Mouse (Mus musculus) heart, embryonic 15.5 days (tissue): ENCODE measurements at regions not wholly inside any gene's neighbourhood (a gene's known extent, or its start where the extent isn't known, plus 50 kb on each side); places are given as distances from the start of the nearest gene placed in this dataset.

Experiments used
- ATAC-seq: fragments of 200-750 bp; cut with Nextera tagmentation; replicated peaks from 2 replicates; pipeline ENCODE4 v1.8.0; 2017; ENCODE audit warnings: low read depth, moderate TSS enrichment; ENCODE audit not compliant: insufficient number of reproducible peaks, insufficient read depth, low FRiP score
- H3K27ac ChIP-seq: fragments of 300-500 bp; sonication (generic); 2 replicates; pipeline ENCODE4 v1.5.1; 2015; ENCODE audit warnings: mild to moderate bottlenecking, inconsistent platforms
- H3K27me3 ChIP-seq: fragments of 300-500 bp; sonication (generic); 2 replicates; pipeline ENCODE4 v1.6.1; 2015; ENCODE audit warnings: inconsistent platforms
- H3K36me3 ChIP-seq: fragments of 300-500 bp; sonication (generic); 2 replicates; pipeline ENCODE4 v1.6.1; 2015; ENCODE audit warnings: mild to moderate bottlenecking, inconsistent platforms
- H3K4me1 ChIP-seq: fragments of 300-500 bp; sonication (generic); replicated peaks from 2 replicates; pipeline ENCODE4 v1.6.1; 2015; ENCODE audit warnings: inconsistent platforms
- H3K4me2 ChIP-seq: fragments of 300-500 bp; sonication (generic); 2 replicates; pipeline ENCODE4 v1.6.1; 2015; ENCODE audit warnings: inconsistent platforms, mild to moderate bottlenecking, moderate library complexity
- H3K4me3 ChIP-seq: fragments of 300-500 bp; sonication (generic); 2 replicates; pipeline ENCODE4 v1.5.1; 2015; ENCODE audit warnings: mild to moderate bottlenecking, inconsistent platforms
- H3K9ac ChIP-seq: fragments of 300-500 bp; sonication (generic); 2 replicates; pipeline ENCODE4 v1.6.1; 2015; ENCODE audit warnings: mild to moderate bottlenecking, inconsistent platforms
- H3K9me3 ChIP-seq: fragments of 300-500 bp; sonication (generic); replicated peaks from 2 replicates; pipeline ENCODE4 v1.6.1; 2016; ENCODE audit warnings: inconsistent platforms
- WGBS: fragments of 180-500 bp; shearing (Covaris S2); methylation state at CpG from one replicate; pipeline ENCODE4 v1.1.7; 2015; ENCODE audit warnings: mixed read lengths; 5-methylcytosine and 5-hydroxymethylcytosine counted together

DNA sequence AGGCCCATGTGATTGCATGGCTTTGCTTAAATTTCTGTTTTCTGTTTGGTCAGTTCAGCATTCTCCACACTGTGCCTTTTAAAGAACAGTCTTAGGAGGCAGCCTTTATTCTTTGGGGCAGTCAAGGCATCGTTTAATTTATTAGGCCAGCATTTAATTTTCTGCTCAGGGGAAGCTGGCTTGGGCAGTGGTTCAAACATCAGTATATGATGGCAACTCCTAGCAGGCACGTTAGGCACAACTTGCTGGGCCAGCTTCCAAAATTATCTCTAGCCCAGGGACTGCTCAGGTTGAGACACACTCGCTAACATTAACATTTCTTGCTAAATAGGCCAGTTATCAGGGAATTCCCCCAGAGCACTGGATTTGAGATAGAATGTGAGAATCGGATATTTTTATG, 333.9 kb upstream of the Nr2f2 start:
- Histone ChIP-seq H3K9ac (no peak overlapping the region), H3K27me3 (no peaks in the 10 kb centered on the region), H3K36me3 (no peaks in the 10 kb centered on the region), H3K4me1 (no peaks in the 10 kb centered on the region), H3K4me3 (no peak overlapping the region), H3K9me3 (no peaks in the 10 kb centered on the region), H3K27ac (no peak overlapping the region), H3K4me2 (no peak overlapping the region)
- no peak for ATAC-seq
- 68% methylated on average over 4 of the region's 4 CpGs for WGBS

DNA sequence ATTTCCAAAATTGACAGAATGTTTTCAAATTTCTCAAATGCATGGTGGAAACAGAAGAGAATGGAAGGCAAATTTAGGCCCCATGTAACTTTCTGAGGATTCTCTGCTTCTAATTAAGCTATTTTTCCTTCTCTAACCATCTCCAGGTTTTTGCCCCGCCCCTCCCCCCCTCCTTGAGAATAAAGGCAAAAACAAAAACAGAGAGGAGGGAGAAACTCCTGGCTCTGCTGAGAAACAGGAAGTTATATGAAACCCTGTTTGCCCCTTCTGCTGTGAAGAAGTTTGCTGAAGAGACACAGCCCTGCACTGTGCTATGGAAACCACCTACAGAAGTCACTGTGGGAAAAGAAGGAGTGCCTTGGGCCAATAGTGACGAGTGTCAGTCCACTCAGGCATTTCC, 332.9 kb upstream of the Nr2f2 start:
- Histone ChIP-seq H3K36me3 (no peaks in the 10 kb centered on the region), H3K27me3 (no peaks in the 10 kb centered on the region), H3K27ac (no peak overlapping the region), H3K4me1 (no peaks in the 10 kb centered on the region), H3K4me3 (no peak overlapping the region), H3K9ac (no peak overlapping the region), H3K9me3 (no peaks in the 10 kb centered on the region), H3K4me2 (no peak overlapping the region)
- WGBS: 51% methylated on average over 2 of the region's 2 CpGs
- no peak for ATAC-seq

- Histone ChIP-seq H3K9ac (no peak overlapping the region), H3K4me1 (no peaks in the 10 kb centered on the region), H3K4me2 (no peak overlapping the region), H3K27me3 (no peaks in the 10 kb centered on the region), H3K36me3 (no peaks in the 10 kb centered on the region), H3K27ac (no peak overlapping the region), H3K4me3 (no peak overlapping the region), H3K9me3 (no peaks in the 10 kb centered on the region)
- no peak for ATAC-seq
- 72% methylated on average over 2 of the region's 2 CpGs for WGBS
These were observed 332.5 kb upstream of the Nr2f2 start for GRCm38 (mm10) chr7:70698986-70699385.

DNA sequence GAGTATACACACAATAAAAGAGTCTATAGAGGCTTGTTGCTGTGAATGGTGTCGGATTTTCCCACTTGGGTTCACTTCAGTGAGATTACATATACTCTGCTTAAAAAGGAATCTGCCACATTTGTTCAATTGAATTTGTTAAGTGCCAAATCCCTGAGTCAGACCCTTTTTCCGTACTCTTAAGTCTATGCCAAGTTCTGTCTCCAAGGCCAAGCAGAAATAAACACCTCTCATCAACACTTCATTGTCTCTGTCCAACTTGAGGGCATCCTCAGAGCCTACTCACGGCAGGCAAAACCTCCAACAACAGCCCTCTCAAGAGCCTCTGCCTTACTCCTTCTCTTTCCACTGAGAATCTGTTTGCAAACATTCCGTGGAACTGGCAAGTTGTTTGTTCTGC, 325.6 kb upstream of the Nr2f2 start:
- H3K9me3 ChIP-seq: no peaks in the 10 kb centered on the region
- no peak for ATAC-seq
- H3K4me3 ChIP-seq: no peak overlapping the region
- no peaks in the 10 kb centered on the region for H3K36me3 ChIP-seq
- no peaks in the 10 kb centered on the region for H3K4me1 ChIP-seq
- no peak overlapping the region for H3K27ac ChIP-seq
- no peak overlapping the region for H3K4me2 ChIP-seq
- 62% methylated on average over 4 of the region's 4 CpGs for WGBS
- H3K27me3 ChIP-seq: no peaks in the 10 kb centered on the region
- no peak overlapping the region for H3K9ac ChIP-seq

- Histone ChIP-seq H3K9ac (no peak overlapping the region), H3K4me3 (no peak overlapping the region), H3K4me2 (no peak overlapping the region), H3K9me3 (no peaks in the 10 kb centered on the region), H3K4me1 (no peaks in the 10 kb centered on the region), H3K36me3 (no peaks in the 10 kb centered on the region), H3K27ac (no peak overlapping the region), H3K27me3 (no peaks in the 10 kb centered on the region)
- WGBS: 72% methylated on average over 7 of the region's 7 CpGs
- ATAC-seq: no peak
These were observed 324.3 kb upstream of the Nr2f2 start for GRCm38 (mm10) chr7:70690845-70691244.

GRCm38 (mm10) chr7:70669065-70669464, 302.5 kb upstream of the Nr2f2 start:
- no peak for ATAC-seq
- H3K4me1 ChIP-seq: no peaks in the 10 kb centered on the region
- H3K36me3 ChIP-seq: no peaks in the 10 kb centered on the region
- H3K9ac ChIP-seq: no peak overlapping the region
- no peak overlapping the region for H3K4me2 ChIP-seq
- H3K4me3 ChIP-seq: no peak overlapping the region
- H3K27me3 ChIP-seq: no peaks in the 10 kb centered on the region
- no peak overlapping the region for H3K27ac ChIP-seq
- 73% methylated on average over 2 of the region's 2 CpGs for WGBS
- no peaks in the 10 kb centered on the region for H3K9me3 ChIP-seq

GRCm38 (mm10) chr7:70660162-70660561, 293.6 kb upstream of the Nr2f2 start:
- H3K4me3 ChIP-seq: no peak overlapping the region
- WGBS: 78% methylated on average over 5 of the region's 5 CpGs

GRCm38 (mm10) chr7:70649760-70650377, 283.3 kb upstream of the Nr2f2 start:
- Histone ChIP-seq H3K27me3 (no peaks in the 10 kb centered on the region), H3K27ac (no peak overlapping the region), H3K4me3 (no peak overlapping the region), H3K4me1 (no peaks in the 10 kb centered on the region), H3K36me3 (no peaks in the 10 kb centered on the region), H3K9me3 (no peaks in the 10 kb centered on the region), H3K4me2 (no peak overlapping the region), H3K9ac (no peak overlapping the region)
- ATAC-seq: no peak
- WGBS: 59% methylated on average over 8 of the region's 8 CpGs

More at GRCm38 (mm10) chr7:70660162-70660561, 293.6 kb upstream of the Nr2f2 start:
- no peak for ATAC-seq
- Histone ChIP-seq H3K4me1 (no peaks in the 10 kb centered on the region), H3K27ac (no peak overlapping the region), H3K9me3 (no peaks in the 10 kb centered on the region), H3K27me3 (no peaks in the 10 kb centered on the region), H3K4me2 (no peak overlapping the region), H3K36me3 (no peaks in the 10 kb centered on the region), H3K9ac (no peak overlapping the region)

- no peaks in the 10 kb centered on the region for H3K9me3 ChIP-seq
- no peak overlapping the region for H3K4me3 ChIP-seq
- H3K4me1 ChIP-seq: no peaks in the 10 kb centered on the region
- ATAC-seq: no peak
- H3K36me3 ChIP-seq: no peaks in the 10 kb centered on the region
- no peak overlapping the region for H3K27ac ChIP-seq
- WGBS: 87% methylated on average over 2 of the region's 2 CpGs
- H3K27me3 ChIP-seq: no peaks in the 10 kb centered on the region
- H3K9ac ChIP-seq: no peak overlapping the region
- no peak overlapping the region for H3K4me2 ChIP-seq
These were observed 280.3 kb upstream of the Nr2f2 start for GRCm38 (mm10) chr7:70646801-70647200.

DNA sequence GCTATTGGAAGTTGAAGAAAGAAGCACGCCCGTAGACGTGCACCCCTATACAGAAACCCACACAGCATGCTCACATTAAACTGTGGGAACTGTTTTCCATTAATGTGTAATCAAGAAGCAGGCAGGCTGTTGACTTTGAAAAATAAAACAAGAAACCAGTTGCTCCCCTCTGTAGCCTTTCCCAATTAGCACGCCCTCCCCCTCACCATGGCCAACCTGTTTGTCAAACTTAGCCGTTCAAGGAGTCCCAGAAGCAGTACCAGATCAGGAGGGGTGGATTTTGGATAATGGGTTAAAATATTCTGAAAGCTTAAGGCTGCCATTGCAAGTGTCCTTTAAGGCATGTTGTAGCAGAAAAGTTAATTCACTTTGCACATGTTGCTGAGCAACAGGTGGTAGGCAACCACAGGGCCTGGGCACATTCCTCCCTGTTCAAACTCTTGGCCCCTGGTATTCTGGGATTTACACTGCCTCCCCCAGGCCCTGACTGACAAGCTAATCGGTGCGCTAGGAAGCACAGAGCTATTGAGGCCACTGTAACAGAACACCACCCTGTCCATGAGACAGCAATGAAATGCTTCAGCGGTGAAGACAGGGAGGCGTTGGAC, 277.3 kb upstream of the Nr2f2 start:
- Histone ChIP-seq H3K4me1 (no peaks in the 10 kb centered on the region), H3K27ac (no peak overlapping the region), H3K9me3 (no peaks in the 10 kb centered on the region), H3K36me3 (no peaks in the 10 kb centered on the region), H3K9ac (no peak overlapping the region), H3K27me3 (no peaks in the 10 kb centered on the region), H3K4me3 (no peak overlapping the region), H3K4me2 (no peak overlapping the region)
- 52% methylated on average over 9 of the region's 9 CpGs for WGBS
- ATAC-seq: peak; percentile 27

DNA sequence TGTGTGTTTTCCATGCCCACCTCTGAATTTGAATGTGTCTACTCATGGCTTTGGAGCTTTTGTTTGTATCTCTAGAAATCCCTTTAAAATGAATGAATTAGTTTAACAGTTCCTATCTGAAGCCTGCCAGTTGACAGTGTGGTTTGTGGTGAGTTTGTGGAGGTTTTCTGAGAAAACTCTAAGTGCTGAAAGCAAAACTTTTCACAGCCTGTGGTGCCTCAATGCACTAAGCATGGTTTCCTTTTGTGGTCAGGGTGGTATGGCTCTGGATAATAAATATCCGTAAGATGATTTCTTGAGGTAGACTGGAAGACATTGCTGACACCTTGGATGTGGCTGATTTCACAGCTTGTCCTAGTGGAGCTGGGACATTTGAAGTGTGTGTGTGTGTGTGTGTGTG, 276.5 kb upstream of the Nr2f2 start:
- Histone ChIP-seq H3K27ac (no peak overlapping the region), H3K4me1 (no peaks in the 10 kb centered on the region), H3K27me3 (no peaks in the 10 kb centered on the region), H3K36me3 (no peaks in the 10 kb centered on the region), H3K9me3 (no peaks in the 10 kb centered on the region), H3K4me2 (no peak overlapping the region), H3K4me3 (no peak overlapping the region), H3K9ac (no peak overlapping the region)
- ATAC-seq: no peak
- WGBS: 75% methylated on average over 1 of the region's 1 CpGs

DNA sequence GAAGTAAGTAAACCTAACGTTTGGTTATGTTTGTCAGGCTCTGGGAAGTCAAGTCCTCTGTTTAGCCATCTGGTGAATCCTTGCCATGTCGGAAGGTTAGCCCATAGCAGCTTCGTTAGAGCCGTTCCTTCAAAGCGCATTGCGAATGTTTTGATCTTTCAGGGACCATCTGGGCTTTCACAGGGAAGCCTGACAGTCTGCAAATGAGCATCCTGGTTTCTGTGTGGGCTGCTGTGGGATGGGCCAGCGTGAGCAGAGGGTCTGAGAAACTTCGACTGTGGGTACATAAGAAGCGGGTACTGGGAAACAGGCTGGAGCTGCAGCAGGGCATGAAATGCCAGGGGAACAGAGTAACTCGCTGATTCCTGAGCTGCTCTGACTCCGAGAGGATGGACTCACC, 274.7 kb upstream of the Nr2f2 start:
- Histone ChIP-seq H3K27ac (no peak overlapping the region), H3K4me2 (no peak overlapping the region), H3K9me3 (no peaks in the 10 kb centered on the region), H3K36me3 (no peaks in the 10 kb centered on the region), H3K27me3 (no peaks in the 10 kb centered on the region), H3K9ac (no peak overlapping the region), H3K4me1 (no peaks in the 10 kb centered on the region), H3K4me3 (no peak overlapping the region)
- WGBS: 63% methylated on average over 11 of the region's 11 CpGs
- ATAC-seq: no peak
